Mouse (Mus musculus) cerebellum, adult 11-12 months (tissue): ENCODE measurements around the gene Trim29.

Source experiments
- DNase-seq: peaks from one replicate; pipeline ENCODE4 v3.0.0; 2022

Trim29 gene

DNA sequence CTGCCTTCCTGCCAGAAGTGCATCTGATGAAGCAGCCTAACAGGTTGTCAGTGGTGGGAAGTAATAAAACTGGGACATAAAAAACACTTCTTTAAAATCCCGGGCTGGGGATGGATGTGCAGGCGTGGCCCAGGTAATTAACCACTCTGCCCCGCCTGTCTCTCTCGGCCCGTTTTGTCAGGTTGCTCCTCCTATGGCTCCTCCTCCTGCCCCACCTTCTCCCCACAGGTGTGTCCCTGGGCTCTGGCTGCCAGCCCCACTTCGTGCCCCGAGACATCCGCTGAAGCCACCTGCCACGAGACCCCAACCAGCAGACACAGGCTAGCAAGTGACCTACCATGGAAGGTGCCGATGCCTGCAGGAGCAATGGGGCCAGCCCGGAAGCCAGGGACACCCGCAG is at the start of gene Trim29:
Trim29 (plus strand) TSS at position 311 of the 400 bp plus-strand sequence.
- DNase-seq: no peak

DNA sequence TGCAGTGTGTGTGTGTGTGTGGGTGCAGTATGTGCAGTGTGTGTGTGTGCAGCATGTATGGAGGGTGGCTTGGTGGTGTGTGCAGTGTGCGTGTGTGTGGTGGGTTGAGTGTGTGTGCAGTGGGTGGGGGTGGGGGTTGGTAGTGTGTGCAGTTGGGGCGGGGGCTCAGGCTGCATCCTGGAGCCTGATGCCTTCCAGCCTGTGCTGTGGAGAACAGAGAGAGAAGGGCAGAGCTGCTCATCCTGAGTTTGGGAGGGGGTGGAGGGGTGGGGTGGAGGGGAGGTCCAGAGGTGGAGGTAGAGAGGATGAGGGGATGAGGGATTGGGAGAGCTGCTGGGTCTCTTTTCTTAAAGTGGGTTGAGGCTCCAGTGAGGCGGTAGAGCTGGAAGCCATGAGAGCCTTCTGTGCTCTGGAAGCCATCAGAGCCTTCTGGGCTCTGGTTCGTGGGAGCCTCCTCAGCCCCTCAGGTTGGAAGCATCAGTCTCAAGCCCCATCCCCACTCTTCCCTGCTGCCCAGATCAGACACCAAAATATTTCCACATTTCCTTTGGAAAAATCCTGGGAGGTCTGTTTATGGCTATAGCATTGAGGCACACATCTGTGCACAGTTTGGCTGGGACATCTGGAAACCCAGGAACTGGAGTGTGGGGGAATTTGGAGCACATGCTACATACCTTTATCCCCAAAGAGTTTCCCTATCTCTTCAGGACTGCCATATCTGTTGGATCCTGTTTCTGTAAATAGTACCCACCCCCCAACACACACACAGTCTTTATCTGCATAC is 49.3 kb upstream of the Trim29 start:
- DNase-seq: no peak

DNA sequence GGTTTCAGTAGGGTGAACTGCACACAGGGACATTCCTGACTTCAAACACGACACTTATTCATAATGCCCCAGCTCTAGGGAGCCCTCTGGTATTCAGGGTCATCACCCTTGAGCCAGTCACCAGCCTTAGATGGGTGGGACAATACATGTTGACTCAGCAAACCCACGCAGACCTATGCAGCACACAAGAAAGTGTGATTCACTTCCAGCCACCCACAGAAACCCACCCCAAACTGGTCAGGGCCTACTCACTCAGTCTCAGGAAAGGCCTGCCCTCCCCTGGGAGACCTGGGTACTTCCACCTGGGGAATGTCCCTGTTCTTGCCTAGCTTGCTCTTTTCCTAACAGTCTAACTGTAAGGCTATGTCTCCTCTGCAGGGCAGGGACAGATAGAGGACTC is 48.7 kb upstream of the Trim29 start:
- DNase-seq: no peak

DNA sequence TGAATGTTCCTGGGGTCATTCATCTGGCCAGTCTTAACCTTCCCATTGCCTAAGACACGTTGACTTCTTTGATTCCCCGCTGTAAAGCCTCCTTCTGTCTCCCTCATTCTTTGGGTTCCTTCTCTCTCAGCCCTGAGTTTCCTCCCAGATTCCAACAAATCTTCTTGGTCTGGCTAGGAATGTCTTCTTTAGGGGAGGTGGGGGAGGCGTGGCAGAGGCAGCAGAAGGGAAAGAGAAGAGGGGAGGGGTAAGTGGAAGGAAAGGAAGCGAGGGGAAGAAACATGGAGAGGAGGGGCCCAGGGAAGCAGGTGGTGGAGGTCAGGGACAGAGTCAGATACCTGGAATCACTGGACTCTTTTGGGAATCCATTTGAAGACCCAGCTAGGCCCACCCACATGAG is 48.3 kb upstream of the Trim29 start:
- no peak for DNase-seq

DNA sequence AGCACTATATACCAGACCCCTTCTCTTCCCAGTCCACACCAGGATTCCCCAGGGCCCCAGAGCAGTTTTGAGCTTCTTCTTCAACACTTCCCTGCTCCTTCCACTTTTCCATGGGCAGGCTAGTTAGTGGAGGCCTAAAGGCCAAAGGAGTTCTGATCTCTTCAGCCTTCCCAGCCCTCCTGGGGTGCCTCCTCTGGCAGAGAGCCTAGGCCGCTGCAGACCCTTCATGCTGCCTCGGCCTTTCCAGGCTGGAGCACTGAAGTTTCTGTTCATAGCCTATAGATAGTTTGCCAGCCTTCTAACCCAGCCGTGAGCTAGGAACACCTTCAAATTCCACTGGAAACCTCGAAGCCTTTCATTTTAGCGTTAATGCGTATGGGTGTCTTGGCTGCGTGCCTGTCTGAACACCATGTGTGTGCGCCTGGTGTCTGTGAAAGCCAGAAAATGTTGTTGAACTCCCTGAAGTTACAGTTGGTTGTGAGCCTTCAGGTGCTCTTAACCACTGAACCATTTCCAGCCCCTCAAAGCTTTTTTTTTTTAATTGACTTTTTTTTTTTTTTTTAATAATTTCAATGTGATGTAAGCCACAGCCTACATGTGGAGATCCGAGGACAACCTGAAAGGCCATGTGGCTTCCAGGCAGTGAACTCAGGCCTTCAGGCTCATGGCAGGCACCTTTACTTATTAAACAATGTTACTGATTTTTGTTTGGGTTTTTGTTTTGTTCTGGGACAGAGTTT is 47.7 kb upstream of the Trim29 start:
- DNase-seq: no peak

DNA sequence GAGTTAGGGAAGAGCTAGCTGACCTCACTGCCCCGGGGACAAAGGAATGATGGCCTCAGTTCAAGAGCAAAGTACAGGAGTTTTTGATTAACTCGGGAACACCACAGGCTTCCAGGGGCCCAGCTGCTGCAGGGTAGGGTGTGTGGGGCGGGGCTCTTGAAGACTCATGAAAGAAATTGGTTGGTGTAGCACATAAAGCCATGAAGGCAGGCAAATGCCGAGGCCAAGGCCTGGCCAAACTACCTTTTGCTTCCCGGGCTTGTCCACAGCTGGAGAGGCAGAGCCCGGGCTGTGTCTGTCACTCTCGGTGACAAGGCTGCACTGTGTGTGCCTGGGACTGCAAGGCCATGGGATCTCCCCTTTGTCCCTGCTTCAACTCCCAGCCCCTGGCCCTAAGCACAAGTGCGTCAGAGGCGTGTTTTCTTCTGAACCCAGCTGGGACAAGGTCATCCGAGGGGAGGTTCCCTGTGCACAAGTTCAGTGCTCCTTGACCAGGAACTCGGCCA is 46.6 kb upstream of the Trim29 start:
- no peak for DNase-seq

DNA sequence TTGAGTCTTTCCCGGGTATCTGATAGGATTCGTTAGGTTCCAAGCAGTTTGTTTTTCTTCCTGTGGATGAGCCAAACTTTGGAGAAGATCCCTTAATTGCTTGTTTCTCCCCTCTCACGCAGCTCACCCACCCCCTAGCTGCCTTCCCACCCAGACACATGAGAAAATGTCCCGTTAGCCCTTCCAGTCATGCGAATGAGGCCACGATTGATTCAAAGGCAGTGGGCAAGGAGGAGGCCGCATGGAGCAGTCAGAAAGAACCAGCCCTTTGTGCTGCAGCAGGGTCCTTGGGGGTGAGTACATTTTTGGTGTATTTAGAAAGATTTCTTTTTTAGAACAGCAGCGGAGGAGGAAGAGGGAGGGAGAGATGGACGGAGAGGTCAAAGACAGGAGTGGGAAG is 45.5 kb upstream of the Trim29 start:
- no peak for DNase-seq

DNA sequence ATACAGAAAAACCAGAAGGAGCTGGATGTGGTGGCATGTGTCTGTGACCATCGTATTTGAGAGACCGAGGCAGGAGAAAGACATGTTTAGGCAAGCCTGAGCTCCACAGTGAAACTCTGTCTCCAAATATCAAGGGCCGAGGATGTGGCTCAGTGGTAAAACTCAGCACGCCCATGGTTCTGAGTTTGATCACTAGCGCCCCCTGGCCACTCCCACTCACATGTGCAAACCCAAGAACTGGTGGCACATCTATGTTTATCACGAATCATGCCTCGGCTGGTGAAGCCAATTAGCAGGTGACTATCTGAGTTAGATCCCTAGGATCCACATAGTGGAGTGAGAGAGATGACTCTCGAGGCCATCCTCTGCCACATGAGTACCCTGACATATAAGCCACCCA is 43.3 kb upstream of the Trim29 start:
- DNase-seq: no peak

DNA sequence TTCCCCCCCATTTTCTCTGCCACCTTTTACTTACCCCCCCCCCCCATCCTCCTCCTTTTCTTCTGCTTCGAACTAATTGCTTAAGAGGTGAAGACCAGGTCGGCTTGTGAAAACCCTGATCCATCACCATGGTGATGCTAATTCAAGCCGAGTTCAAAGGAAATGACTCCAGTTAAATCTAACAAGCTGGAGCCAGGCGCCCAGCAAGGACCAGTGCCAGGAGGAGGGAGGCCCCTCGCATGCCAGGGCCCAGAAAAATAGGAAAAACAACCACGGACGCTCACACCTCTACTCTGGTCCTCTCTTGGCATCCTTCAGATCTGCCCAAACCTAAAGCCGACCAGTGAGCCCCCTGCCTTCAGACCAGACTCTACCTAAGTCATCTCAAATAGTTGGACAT is 41.5 kb upstream of the Trim29 start:
- no peak for DNase-seq

DNA sequence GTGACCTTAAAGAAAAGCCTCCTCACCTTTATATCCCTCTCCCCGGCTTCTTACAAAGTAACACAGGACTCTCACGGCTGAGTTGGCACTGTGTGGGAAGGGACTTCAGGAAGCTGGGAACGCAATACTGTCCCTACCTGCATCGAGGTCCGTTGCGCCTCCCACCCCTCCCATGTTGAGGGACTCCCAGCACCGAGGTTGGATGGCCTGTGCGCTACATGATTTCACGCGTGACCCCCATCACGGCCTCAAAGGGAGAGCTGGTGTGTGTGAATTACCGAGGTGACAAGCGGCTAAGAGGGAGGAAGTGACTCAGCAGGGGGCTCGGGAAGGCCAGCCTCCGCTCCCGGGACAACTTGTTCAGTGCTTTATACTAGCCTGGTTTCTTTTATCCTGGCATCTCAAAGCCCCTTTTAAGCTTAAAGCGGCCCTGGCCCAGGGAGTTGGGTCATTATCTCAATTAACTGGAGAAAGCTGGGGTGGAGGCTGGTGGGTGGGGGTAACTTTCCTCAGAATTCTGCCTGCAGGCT is 39.9 kb upstream of the Trim29 start:
- no peak for DNase-seq

DNA sequence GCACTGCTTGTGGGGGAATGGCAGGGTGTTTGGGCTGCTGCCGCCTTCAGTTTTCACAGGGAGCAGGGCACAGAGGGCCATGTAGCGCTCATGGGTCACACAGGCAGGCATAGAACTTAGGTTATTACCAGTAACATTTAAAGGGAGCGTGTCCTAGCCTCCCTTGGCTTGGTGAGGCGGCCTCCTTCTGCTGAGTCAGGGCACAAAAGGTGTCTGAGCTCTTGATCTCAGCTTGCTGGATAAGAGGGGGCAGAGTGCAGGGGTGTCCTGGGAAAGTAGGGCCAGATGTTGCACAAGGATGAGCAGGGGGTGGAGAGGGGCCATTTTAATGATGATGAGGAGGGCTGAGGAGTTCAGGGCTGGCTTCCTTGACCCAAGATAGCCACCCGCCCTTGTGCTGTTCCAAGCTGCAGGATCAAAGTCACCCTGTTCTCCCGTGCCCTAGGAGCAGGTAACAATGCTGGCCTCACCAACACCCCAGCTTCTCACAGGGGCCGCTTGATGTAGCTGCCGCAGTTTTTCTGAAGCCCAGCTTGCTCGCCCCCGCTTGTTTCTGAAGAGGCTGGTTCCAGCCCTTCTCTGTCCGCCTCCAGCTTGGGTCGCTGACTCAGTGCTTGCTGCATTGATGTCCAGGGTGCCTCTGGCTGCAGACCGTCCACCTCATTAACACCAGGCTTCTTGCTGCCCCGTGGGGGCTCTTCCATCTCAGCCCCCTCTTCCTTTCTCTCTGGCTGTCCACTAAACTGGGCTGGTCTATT is 38.7 kb upstream of the Trim29 start:
- no peak for DNase-seq

DNA sequence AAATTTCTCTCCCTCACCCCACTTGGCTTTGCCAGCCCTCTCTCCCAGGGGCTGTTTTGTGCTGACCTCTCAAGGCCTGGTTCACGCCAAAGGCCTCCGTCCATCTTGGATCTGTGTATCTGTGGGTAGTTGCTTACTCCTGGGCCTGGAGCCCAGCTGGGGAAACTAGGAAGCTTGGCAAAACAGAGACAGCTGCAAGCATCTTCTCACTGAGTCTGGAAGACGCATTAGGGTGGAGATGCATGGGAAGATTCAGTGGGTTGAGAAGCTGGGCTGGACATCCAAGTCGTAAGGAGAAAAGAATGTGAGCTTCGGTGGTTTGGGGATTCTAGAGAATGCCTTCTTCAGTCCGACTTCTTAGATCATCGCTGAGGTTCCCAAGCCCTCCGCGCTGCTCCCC is 36.9 kb upstream of the Trim29 start:
- DNase-seq: no peak

DNA sequence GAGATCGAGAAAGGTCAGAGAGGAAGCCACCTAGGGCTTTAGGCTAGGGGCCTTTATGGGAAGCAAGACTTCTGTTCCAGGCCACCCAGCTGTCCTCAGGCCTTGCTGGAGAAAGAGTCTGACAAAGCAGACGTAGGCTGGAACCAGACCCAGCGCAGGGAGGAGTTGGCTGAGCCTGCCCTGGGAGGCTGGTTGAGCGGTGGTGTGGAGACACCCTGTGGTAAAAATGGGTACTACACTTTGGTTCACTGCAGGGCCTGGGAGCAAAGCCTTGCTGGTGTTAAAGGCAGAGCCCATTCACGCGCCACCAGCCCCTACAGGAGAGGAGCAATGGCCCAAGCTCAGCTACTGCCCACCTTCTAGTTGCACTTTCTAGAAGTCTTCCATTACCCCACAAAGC is 26.4 kb upstream of the Trim29 start:
- peak; percentile 48 for DNase-seq

DNA sequence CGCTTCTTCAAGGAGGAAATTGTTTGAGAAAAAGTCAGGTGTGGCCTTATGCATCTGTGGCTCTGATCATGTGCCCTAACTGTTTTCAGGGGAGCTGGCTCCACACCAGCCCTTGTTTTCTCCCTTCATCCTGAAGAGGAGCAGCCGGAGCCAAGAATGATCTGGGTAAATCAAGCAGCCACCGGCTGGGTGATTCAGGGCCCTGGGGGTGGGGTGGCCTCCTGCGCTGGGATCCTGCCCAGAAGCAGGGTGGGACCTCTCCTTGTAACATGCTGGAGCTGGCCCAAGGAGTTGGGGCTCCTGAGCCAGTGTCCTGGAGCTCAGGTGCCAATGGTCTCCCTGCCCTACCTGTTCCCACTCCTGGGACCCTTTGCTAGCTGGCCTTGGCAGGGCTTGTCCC is 25.4 kb upstream of the Trim29 start:
- no peak for DNase-seq

DNA sequence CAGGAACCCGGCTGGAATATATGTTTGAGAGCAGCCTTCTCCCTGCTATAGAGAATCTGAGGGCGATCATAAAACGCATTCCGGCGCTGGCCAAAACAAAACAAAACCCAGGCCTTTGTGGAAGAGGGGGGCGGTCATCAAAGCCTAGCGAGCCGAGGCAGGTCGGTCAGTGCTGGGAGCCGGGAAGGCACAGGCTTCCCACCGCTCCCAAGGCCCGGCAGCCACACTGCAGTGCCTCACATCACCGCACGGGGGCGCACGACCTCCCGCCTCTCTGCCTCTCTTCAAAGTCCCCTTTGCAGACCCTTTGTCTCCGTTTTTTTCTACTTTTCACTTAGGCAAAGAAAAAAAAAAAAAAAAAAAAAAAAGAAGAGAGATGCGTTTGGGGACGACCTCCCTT is 23.8 kb upstream of the Trim29 start:
- peak; percentile 14 for DNase-seq

DNA sequence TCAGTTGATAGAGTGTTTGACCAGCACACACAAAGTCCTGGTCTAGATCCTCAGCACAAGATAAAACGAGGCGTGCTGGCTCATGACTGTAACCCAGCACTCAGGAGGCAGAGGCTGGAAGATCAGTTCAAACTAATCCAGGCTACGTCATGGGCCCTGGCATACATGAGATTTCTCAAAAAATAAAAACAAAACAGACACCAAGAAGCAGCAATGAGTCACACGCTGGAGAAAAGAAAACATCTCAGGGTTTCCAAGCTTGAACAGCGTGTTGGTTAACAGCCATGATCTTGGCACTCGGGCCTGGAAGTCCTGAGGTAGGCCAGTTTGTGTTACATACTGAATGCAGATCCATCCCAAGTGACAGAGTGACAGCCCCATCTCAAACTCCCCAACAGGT is 17.6 kb upstream of the Trim29 start:
- DNase-seq: no peak

DNA sequence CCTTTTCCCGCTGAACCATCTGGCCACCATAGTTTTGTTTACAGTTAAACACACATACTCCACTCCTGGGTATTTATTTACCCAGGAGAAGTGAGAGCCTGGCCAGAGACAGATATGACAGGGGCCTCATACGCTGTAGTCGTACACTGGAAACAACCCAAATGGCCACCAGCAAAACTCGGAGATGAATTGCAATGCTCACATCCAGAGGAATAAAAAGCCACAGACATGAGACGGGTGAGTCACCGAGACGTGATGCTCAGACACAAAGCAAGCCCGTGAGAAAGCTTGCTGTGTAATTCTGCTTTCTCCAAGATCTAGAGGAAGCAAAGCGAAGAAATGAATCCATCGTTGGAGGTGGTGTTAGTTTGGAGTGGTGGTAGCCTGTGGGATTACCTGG is 10.3 kb upstream of the Trim29 start:
- DNase-seq: no peak

DNA sequence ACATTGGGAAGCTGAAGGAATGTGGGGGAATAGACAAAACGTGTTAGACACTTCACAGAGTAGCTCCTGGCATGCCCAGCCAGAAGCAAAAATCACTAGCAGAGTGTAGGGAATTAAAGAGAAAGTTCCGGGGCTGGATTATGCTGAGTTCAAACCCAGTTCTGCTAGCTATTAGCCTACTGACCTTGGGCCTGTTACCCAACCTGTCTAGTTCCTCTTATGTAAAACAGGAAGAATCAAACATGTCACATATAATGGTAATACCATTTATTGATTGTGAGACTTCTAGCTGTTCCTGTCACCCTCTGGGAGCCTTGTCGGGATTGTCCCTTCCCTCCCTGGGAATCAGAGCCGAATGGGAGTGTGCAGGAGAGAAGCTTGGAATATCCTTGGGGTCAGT is 7.7 kb upstream of the Trim29 start:
- no peak for DNase-seq

DNA sequence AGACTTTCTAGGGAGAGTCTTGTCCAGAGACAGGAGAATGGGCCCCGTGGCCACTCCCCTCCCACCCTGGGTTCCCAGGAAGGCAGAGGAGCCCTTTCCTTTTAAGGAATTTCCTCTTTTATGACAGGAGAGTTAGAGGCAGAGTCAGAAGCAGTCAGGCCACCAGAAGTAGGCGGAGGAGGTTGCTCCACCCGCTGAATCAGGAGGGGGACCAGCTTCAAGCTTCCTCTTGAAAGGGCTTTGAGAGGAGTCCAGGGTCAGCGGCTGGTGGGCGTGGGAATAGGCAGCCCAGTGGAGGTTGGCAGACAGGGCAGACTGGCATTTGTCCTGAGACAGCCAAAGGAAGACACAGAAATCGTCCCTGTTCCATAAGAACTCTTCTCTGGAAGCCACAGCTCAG is 4.8 kb upstream of the Trim29 start:
- no peak for DNase-seq

DNA sequence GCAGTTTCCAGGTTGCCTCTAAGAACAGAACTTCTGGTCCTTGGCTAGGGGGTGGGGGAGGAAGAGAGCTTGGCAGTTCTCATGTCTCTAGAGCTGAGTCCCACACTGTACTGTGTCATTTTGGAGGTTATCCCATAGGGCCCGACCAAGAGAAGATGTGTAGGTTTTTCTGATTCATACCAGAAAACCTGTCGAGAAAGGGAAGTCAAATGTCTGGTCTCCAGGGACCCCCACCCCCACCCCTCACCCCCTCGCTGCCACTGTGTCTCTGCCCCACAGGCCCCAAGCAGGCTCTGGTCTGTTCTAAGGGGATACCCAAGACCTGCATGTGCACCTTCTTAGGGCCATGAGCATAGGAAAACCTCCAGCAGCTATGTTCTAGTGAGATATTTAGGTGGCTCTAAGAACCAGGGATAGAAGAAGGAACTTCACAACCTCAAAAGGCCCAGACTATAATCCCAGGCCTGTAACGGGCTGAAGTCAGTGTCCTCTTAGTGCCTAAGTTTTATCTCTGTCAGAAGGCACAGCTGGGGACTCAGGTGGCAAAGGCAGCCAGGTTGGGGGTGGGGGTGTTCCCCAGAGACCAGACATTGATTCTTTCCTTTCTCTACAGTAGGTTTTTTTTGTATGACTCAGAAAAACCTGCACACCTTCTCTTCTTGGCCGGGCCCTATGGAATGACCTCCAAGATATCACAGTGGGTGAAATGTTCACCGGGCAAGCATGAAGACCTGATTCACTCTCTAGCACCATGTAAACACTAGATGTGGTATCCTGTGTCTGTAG is 1.4 kb upstream of the Trim29 start:
- DNase-seq: no peak

DNA sequence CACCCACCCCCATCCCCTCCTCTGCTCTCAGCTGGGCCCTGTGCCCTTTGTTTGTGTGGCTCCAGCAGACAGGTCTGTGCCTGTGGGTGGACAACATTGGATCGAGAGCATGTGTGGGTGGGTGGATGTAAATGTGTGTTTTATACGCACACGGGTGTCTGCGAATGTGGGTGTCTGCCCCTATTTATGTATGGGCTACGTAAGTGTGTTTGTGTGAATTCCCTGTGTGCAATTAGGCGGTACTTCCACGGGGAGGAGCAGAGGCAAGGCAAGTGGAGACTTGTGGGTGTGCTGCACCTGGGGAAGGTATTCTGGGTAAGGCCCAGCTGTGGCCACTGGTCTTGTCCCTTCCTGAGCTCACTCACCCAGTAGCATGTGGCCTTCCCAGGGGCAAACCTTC is 1.5 kb downstream of the Trim29 start:
- no peak for DNase-seq

DNA sequence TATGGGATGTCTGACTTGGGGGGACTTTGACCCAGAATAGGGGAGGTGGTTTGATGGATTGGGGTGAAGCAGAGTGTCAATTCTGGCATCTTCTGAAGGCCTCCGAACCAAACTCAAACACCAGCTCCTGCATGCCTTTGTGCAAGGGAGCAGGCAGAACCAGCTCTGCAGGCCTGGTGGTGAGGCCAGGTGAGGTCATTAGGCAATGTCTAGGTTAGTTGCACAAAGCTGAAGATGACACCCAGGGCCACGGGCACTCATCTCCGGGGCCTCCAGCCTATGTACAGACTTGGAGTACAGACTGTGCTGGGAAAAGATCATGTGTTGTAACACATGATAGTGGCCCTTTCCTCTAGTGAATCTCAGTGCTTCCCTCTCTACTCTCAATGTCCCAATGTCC is 3.2 kb downstream of the Trim29 start:
- no peak for DNase-seq
